Mouse (Mus musculus) right cerebral cortex, postnatal 25 days (tissue): ENCODE data around the gene Tspyl2.
"Not testable (repeated sequence)": the region's sequence is repeated elsewhere in the genome, so short reads cannot be mapped to it uniquely, and the experiment has no call there.

Source experiments
- DNase-seq: peaks from one replicate; pipeline ENCODE4 v3.0.0; 2022

Tspyl2 gene

DNA sequence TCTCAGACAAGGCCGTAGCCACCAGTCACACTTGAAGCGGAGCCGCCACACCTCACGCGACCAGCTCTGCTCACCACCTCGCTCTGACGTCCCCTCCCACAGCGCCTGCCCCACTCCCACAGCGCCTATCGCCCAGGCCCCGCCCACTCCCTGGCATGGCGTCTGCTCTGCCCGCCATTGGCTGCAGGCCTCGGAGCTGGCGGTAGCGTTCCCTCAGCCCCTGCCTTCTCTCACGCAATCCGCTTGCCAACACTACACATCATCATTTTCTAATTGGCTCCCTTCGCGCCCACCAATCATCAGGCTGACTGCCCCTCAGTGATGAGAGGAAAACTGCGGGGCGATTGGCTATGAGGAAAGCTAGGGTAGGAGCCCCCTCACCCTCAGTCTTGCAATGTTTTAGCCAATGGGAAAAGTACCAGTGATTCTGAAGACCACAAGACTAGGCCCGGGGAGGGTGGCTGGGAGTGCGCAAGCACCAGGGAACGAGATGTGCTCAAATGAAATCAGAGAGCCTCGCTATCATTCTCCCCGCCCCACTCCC lies at the start of gene Tspyl2:
Gene Tspyl2 (minus strand): TSS at position 68 of the 544 bp plus-strand sequence.
- peak; percentile 93 for DNase-seq

DNA sequence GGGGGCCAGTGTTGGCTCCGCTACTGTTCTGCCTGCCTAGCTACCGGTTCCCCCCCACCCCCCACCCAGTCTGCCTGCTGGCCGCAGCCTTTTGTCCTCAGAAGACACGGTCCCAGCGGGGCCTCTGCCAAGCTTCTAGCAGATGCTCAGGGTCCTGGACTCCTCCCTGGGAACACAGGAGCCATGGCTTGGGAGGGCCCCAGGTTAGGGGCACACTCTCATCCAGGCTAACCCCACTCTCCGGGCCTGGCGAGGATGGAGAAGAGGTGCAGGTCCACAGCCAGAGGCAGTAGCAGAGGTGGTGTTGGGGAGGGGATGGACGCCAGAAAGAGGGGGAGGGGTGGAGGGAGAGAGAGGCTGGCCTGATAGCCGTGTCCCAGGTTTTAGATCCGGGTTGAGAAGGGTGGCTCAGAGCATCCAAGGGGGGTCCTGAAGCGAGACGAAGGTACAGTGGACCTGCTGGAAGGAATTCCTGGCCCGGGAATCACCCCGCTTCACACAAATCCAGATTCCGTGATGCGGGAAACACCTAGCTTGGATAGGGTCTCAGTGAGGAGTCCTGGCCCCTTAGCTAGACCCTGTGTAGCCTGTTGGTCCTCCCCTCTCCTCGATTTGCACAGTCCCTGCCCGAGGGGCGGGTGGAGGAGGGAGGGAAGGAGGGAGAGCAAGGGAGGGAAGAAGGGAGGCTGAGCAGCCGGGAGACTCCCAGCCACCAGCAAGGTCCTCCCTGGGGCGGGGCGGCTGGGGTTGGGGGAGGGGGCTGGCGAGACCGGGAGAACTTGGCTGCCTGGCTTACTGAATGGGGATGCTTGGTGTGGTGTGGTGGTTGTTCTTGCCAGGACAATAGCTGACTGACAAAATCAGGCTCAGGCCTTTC lies 26.4 kb upstream of the Tspyl2 start, which contains the start of gene Gpr173:
Gene Gpr173 (minus strand): TSS at position 308 of the 877 bp plus-strand sequence.
- DNase-seq, result peak; percentile 70

DNA sequence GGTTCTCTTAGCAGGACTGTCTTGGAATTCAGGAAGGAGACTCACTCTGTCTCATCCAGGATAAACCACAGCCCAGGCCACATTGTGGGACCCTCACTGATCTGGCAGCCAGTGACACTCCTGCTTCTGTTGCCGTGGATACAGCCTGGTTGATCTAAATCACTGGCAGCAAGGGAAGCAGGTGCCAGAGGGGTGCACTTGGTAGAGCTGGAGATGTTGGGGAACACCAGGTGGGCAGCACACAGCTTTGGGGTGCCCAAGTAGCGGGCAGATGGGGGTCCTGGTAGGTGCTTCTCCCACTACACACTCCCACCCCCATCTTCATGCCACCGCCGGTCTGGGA lies 25.8 kb upstream of the Tspyl2 start:
- DNase-seq, result peak; percentile 21

DNA sequence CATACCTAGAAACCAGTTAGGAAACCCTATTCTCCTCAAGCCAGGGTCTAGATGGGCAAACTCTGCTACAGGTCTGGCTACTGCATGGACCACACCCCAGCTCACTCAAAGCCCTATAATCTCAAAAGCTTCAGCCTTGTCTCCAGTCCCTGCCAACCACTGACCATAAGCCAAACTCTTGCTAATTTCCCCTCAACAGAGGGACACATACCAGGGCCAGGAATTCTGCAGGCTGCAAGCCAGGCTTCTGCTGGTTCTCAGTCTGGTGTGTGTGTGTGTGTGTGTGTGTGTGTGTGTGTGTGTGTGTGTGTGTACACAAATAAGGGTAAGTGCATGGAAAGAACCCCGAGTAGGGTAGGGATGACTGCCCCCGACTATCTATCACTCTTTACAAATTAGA lies 24.2 kb upstream of the Tspyl2 start:
- DNase-seq, result no peak

DNA sequence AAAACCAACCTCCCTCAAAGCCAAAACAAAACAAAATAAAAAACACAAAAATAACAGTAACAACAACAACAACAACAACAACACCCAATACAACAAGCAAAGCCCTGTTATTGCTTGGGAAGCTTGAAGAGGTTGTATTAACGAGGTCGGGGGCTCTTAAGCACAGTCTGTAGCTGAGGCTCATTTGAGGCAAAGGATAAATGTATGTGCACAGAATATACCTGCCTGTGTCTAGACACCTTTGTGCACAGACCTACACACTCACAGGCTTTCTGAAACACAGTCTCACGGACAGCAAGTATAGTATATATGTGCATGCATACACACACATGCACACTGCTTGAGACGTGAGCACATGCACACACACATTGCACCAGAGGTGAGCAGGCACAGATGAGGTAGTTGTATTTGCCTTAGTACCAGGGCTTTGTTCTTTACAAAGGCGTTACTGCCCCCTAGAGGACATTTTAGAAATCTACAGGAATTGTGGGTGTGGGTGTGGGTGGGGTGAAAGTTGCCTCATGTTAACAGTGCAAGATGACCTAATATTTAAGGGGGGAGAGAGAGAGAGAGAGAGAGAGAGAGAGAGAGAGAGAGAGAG lies 10.4 kb upstream of the Tspyl2 start:
- no peak for DNase-seq

DNA sequence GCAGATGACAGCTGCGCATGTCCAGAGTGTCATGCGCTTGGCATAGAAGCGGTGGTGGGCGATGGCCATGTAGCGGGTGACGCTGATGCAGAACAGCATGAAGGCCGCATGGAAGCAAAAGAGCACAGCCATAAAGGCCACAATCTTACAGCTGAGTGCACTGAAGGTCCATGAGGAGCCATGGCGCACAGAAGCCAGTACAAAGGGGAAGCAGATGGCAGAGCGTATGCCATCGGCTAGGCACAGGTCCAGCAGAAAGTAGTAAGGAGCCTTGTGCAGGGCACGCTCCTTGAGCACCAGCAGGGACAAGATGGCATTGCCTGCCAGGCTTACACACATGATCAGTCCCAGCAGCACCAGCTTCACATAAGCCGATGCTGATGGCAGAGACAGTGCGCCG lies 4.8 kb upstream of the Tspyl2 start:
- no peak for DNase-seq

DNA sequence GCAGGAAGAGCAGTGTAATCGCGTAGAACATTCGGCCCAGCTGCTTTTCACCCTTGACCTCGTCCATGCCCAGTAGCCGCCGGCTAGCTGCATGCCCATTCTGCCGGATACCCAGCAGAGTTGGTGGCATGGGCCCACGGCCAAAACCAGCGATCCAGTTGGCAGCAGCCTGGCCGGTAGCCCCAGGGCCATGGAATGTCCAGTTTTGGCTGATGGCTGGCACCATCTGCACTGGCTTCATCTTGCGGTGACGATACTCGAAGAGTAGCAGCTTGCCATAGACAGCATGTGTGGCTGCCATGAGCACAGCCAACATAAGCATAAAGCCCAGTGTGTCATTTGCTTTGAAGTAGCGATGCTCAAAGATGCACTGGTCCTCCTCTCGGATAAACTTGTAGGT lies 4.4 kb upstream of the Tspyl2 start:
- no peak for DNase-seq

DNA sequence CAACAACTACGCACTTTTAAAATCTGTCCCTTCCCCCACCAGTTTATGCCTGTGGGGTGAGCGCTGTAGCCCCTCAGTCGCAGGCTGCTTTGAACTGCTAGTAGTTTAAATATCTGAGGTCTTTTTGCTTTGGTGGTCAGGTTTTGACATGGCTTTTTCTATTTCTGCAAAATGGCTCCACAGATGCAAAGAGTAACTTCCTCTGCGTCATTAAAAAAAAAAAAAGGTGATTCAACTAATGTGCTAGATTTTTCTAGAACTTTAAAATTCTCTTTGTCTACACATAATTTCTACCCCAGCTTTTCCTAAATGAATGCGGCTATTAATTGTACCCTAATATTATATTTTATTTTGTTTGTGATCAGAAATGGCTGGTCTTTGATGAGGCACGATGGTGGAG lies 678 bp upstream of the Tspyl2 start:
- no peak for DNase-seq

DNA sequence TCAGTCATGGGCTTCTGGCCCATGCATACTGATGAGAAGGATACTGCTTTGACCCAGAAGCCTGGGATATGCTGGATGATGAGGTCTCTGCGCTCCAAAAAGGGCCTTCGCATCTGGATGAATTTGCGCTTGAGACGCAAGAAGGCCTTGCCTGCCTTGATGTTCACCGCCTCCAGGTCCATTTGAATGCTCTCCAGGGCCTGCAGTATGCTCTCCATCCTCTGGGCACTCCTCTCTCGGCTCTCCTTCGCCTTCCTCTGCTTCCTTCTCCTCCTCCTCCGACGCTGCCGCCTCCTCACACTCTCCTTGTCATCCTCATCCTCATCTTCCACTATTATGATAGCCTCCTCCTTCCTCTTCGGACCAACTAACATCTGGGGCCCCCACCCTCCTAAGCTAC lies 729 bp downstream of the Tspyl2 start:
- peak; percentile 21 for DNase-seq

DNA sequence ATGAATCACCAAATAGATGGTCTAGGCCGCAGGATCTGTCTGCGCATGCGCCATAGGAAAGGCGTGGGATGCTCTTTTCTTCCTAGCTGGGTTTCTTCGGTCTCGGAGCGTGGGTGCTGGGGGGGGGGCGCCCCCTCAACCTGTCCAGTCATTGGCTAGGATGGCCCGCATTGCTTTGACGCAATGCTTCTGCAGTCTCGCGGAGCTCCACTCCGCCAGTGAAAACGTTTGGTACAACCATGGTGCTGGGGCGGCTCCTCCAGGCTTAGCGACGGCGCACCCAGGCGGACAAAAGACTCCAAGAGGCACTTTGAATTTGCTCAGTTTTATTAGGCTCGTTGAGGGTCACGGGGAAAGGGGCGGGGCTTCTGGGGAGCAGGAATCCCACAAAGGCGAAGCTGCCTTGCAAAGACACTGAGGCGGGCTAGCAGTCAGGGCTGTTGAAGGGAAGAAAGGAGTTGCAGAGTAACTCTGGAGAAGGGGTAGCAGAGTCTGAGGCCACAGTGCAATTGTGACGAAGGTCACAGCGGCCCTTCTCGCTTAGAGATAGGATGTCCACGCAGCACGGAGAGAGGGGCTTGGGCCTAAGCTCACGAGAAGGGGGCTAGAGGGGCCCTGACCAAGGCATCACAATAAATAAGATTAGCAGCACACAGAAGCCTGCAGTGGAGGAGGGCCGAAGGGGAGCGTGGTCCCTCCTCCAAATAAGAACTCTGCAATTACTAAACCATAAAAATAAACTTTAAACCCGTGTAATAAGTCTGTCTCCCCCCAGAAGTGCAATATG lies 5.5 kb downstream of the Tspyl2 start:
- DNase-seq, result peak; percentile 87

DNA sequence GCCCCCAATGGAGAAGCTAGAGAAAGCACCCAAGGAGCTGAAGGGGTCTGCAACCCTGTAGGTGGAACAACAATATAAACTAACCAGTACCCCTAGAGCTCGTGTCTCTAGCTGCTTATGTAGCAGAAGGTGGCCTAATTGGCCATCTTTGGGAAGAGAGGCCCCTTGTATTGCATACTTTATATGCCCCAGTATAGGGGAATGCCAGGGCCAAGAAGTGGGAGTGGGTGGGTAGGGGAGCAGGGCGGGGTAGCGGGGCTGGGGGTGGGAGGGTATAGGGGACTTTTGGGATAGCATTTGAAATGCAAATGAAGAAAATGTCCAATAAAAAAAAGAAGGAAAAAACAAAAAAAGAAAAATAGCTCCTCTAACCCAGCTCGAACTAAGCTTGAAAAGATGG lies 6.1 kb downstream of the Tspyl2 start:
- DNase-seq, result not testable (repeated sequence)

DNA sequence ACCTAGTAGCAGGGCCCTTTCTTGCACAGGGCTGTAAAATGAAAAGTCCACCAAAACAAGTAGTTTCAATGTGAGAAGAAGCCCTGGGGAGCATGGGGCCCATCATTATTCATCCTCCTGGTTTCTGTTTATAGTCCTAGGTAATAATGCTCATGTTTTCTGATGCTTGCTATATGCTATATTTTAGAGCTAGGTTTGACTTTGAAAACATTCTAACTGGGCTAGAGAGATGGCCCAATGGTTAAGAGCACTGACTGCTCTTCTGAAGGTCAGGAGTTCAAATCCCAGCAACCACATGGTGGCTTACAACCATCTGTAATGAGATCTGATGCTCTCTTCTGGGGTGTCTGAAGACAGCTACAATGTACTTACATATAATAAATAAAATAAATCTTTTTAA lies 12.8 kb downstream of the Tspyl2 start:
- not testable (repeated sequence) for DNase-seq

DNA sequence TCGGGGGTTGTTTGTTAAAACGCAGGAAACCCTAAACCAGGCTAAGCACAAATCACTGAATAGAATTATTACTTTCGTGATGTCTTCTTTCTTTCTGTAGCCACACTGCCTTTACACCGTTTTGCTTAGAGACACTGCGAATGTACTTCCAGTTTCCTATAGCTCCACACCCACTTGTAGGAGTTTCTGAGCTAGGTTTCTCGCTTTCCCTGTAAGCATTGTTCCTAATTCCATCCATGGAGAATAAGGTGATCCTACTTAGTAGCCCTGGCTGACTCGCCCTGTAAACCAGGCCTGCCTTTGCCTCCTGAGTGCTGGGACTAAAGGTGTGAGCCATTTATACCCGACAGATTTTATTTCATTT lies 14.6 kb downstream of the Tspyl2 start:
- DNase-seq, result no peak

DNA sequence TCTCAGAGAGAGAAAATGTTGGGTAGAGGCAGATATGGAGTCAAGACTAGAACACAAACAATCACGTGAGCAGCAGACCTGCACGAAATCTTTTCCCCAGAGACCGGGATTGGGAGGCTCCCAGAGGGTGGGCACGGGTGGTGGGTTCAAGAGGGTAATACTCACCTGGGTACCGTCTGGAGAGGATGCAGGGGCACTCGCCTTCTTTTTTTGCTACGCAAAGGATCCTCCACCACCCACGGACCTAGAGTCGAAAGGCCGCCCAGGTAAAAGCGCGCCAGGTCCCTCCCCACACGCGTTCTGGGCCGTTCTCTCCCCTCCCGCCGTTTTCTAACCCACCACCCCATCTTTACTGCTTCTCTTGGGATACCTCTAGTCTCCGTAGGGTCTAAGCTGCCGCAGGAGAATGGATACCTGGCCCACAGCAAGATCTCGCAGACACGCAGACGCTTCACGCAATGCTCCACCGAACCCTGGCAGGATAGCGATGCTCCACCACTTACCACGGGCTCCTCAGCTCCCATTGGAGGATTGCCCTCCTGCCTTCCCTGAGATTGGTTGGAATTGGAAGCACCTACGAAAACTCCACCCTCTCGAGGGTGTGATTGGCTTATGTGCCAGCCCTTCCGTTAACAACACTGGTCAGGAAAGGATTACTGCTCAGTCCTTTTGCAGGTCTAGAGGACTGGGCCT lies 15.1 kb downstream of the Tspyl2 start, which contains the start of gene Kantr:
Gene Kantr (minus strand): TSS at position 500 of the 693 bp plus-strand sequence.
- DNase-seq, result peak; percentile 80

DNA sequence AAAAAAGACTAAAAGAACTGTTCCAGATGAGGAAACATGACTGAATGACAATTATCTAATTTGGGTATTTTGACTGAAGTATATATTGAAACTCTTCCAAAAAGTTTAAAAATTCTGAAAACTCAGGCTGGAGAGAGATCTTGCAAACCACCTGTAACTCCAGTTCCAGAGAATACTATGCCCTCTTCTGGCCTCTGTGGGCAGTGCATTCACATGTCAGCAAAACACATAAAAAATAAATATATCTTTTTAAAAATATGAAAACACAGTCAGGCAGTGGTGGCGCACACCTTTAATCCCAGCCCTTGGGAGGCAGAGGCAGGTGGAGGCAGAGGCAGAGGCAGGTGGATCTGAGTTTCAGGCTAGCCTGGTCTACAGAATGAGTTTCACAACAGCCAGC lies 18.6 kb downstream of the Tspyl2 start:
- no peak for DNase-seq

DNA sequence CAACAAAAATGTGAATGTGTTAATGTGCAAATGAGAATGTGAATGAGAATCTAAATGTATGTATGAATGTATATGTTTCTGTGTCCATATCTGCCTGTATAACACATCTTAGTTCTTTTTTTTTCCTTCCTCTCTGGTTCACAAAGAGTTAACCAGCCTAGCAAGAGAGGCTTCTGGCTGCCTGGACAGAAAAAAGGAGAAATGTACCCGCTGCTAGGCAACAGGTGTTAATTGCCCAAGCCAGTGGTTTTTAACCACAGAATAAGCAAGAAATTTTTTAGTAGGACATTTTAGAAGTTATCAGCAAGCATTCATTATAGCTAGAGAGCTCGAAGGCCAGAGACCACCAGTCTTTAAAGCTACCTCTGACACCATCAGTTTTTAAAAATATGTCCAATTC lies 19.4 kb downstream of the Tspyl2 start:
- DNase-seq, result no peak

DNA sequence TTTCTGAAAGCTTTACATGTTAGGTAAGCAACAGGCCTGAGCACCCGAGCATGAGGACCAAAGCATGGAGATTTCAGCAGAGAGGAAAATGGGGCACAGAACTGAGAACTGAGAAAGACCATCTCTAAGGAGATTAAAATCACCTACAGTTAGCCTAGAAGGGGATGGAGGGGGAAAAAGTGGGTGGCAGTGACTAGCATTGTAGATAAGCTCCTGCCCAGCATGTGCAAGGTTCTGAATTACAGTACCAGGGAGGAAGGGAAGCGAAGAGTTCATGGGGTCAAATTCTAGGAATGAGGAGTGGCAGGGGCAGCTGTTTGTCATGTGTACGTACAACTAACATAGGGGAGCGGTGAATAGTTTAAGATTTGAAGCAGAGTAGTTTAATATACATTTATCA lies 21.7 kb downstream of the Tspyl2 start:
- DNase-seq, result no peak

DNA sequence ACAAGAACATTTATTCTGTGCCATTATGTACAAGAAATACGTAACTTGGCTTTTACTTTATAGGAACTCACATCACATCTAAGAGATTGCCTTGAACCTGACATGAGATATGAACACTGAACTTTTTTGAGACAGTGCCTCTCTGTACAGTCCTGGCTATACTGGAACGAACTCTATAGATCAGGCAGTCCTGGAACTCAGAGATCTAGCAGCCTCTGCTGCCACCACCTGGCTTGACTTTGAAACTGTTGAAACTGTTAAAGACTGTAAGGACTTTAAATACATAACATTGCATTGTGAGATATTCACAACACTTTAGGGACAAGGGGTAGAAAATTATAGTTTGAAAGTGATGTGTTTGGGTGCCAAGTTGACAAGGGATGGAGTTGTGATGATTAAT lies 34.3 kb downstream of the Tspyl2 start:
- no peak for DNase-seq

DNA sequence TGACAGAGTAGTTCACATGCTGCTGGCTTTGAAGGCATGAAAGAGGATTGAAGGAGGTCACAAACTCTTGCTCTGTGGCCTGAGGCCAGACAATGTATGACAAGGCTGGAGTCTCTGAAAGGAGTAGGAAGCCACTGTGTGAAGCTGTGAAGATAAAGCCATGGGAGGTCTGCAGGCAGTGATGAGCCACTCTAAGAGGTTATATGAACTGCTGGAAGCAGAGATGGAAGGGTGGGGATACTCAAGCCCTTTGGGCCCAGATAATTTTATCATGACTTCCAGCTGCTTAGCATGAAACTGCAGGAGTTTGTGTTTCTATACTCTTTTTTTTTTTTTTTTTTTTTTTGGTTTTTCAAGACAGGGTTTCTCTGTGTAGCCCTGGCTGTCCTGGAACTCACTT lies 34.9 kb downstream of the Tspyl2 start:
- DNase-seq, result no peak

DNA sequence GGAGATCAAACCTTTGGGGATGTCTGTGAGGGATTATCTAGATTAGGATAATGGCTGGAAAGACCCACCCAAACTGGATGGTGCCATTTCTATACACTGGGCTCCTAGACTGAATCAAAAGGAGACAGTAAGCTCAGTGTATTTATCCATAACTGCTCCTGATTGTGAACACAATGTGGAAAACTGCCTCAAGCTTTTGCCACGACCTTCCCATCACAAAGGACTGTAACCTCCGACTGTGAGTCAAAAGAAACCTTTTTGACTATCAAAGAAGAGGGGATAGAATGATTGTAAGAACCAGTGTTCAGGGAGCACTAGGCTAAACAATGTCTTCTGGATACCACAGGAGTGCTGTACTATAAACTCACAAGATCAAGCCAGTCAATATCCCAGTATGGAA lies 36.0 kb downstream of the Tspyl2 start:
- no peak for DNase-seq

DNA sequence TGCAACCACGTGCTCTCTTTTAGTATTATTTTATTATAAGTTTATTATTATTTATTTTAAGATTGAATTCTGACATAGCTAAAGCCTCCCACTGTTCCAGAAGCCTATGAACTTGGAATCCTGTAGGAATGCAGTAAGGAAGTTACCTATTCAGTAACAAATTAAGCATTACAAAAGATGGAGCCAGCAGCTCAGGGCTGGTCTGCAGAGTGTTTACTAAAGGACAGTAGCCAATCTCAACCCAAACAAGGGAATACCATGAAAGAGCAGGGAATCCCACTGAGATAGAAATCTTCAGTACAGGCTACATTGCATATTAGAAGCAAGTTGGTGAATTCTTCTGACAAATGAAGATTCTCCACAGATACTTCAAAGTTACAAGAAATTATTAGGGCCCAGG lies 55.2 kb downstream of the Tspyl2 start:
- DNase-seq, result not testable (repeated sequence)
